Mouse (Mus musculus) bone marrow macrophage, adult 2 months (primary cell): ENCODE measurements around the gene Plod2. TPM values are rescaled to one million over a fixed set of nuclear protein-coding genes. Genes with fewer than 3 reads are reported as not detected.

Source experiments
- H3K27ac ChIP-seq: 2 replicates; pipeline ENCODE4 v1.5.1; 2012; ENCODE audit warnings: low read depth, low read length; ENCODE audit not compliant: insufficient read depth
- H3K4me1 ChIP-seq: 2 replicates; pipeline ENCODE4 v1.6.1; 2012; ENCODE audit warnings: low read length; ENCODE audit not compliant: control insufficient read depth, insufficient read depth
- H3K4me3 ChIP-seq: 2 replicates; pipeline ENCODE4 v1.5.1; 2012; ENCODE audit warnings: mild to moderate bottlenecking, low read length, moderate library complexity; ENCODE audit not compliant: insufficient read depth
- CTCF ChIP-seq: IDR thresholded peaks from 2 replicates; pipeline ENCODE4 v1.5.1; 2012; ENCODE audit warnings: low read depth, mild to moderate bottlenecking, low read length, moderate library complexity
- POLR2A ChIP-seq: IDR thresholded peaks from 2 replicates; pipeline ENCODE4 v1.6.1; 2012; ENCODE audit warnings: mild to moderate bottlenecking, low read depth, low read length, borderline replicate concordance
- polyA plus RNA-seq: library from polyadenylated mRNA; stranded (reverse); fragments of >200 nt; gene quantifications from 2 replicates; pipeline ENCODE4 v1.2.4, GENCODE M21; 2012; ENCODE audit not compliant: missing spikeins, insufficient read depth, insufficient read length

The Plod2 gene
- 0.59 and 0.76 TPM in 2 replicates for polyA plus RNA-seq

GRCm38 (mm10) chr9:92541977-92542561 lies at the start of gene Plod2:
TSS of gene Plod2 (plus strand) at chr9:92542223.
- no peak for TF ChIP-seq CTCF
- TF ChIP-seq POLR2A = no peak
- no peak within 1 kb of the TSS for H3K27ac ChIP-seq
- peak within 1 kb of the TSS; percentile 87 for H3K4me3 ChIP-seq
- peaks cover 21% of the 10 kb centered on the region for H3K4me1 ChIP-seq

GRCm38 (mm10) chr9:92499710-92500410 lies 42.2 kb upstream of the Plod2 start:
- no peak overlapping the region for H3K4me3 ChIP-seq
- H3K4me1 ChIP-seq = no peaks in the 10 kb centered on the region
- TF ChIP-seq CTCF (peak; percentile 70; the same call in 1 of the 2 replicates), POLR2A (no peak)
- H3K27ac ChIP-seq = no peak overlapping the region

- Histone ChIP-seq H3K4me1 (no peaks in the 10 kb centered on the region), H3K27ac (no peak overlapping the region), H3K4me3 (no peak overlapping the region)
- TF ChIP-seq POLR2A (no peak), CTCF (no peak)
Measured at GRCm38 (mm10) chr9:92504256-92504655, 37.8 kb upstream of the Plod2 start.

- Histone ChIP-seq H3K4me3 (no peak overlapping the region), H3K4me1 (no peaks in the 10 kb centered on the region), H3K27ac (no peak overlapping the region)
- TF ChIP-seq CTCF (no peak), POLR2A (no peak)
Measured at GRCm38 (mm10) chr9:92504889-92505288, 37.1 kb upstream of the Plod2 start.

GRCm38 (mm10) chr9:92511696-92512095 lies 30.3 kb upstream of the Plod2 start:
- Histone ChIP-seq H3K27ac (no peak overlapping the region), H3K4me3 (no peak overlapping the region), H3K4me1 (no peaks in the 10 kb centered on the region)
- TF ChIP-seq POLR2A (no peak), CTCF (no peak)

GRCm38 (mm10) chr9:92517036-92517435 lies 25.0 kb upstream of the Plod2 start:
- Histone ChIP-seq H3K27ac (no peak overlapping the region), H3K4me1 (no peaks in the 10 kb centered on the region)
- TF ChIP-seq POLR2A = no peak
- no peak for TF ChIP-seq CTCF

GRCm38 (mm10) chr9:92520751-92521150 lies 21.3 kb upstream of the Plod2 start:
- Histone ChIP-seq H3K4me3 (no peak overlapping the region), H3K4me1 (no peaks in the 10 kb centered on the region), H3K27ac (no peak overlapping the region)
- TF ChIP-seq POLR2A (no peak), CTCF (no peak)

More at GRCm38 (mm10) chr9:92517036-92517435, 25.0 kb upstream of the Plod2 start:
- H3K4me3 ChIP-seq = no peak overlapping the region

- Histone ChIP-seq H3K4me3 (no peak overlapping the region), H3K27ac (no peak overlapping the region), H3K4me1 (no peaks in the 10 kb centered on the region)
- no peak for TF ChIP-seq POLR2A
- no peak for TF ChIP-seq CTCF
Measured at GRCm38 (mm10) chr9:92524506-92524905, 17.5 kb upstream of the Plod2 start.

- no peak overlapping the region for H3K4me3 ChIP-seq
Measured at GRCm38 (mm10) chr9:92530055-92530454, 12.0 kb upstream of the Plod2 start.

GRCm38 (mm10) chr9:92537735-92538134 lies 4.3 kb upstream of the Plod2 start:
- Histone ChIP-seq H3K4me1 (peaks cover 21% of the 10 kb centered on the region), H3K27ac (no peak overlapping the region), H3K4me3 (no peak overlapping the region)
- TF ChIP-seq CTCF (no peak), POLR2A (no peak)

More at GRCm38 (mm10) chr9:92530055-92530454, 12.0 kb upstream of the Plod2 start:
- no peaks in the 10 kb centered on the region for H3K4me1 ChIP-seq
- TF ChIP-seq CTCF = no peak
- no peak for TF ChIP-seq POLR2A
- no peak overlapping the region for H3K27ac ChIP-seq

GRCm38 (mm10) chr9:92538216-92538615 lies 3.8 kb upstream of the Plod2 start:
- Histone ChIP-seq H3K4me1 (peaks cover 21% of the 10 kb centered on the region), H3K27ac (no peak overlapping the region), H3K4me3 (no peak overlapping the region)
- TF ChIP-seq CTCF = no peak
- TF ChIP-seq POLR2A = no peak
